Mouse (Mus musculus) neural tube, embryonic 11.5 days (tissue): ENCODE measurements around the gene Gm11627. TPM values are rescaled to one million over a fixed set of nuclear protein-coding genes. Genes with fewer than 3 reads are reported as not detected.
A peak's percentile ranks its signal among the peaks of the same experiment; 100 is the strongest.

Experiments
- ATAC-seq: fragments of 200-750 bp; cut with Nextera tagmentation; 2 replicates; pipeline ENCODE4 v1.8.0; 2017; ENCODE audit warnings: moderate number of reproducible peaks, mild to moderate bottlenecking, moderate TSS enrichment, moderate library complexity; ENCODE audit not compliant: insufficient read depth, low FRiP score, low TSS enrichment
- DNase-seq: peaks from one replicate; pipeline ENCODE4 v3.0.0-alpha.2; 2015; ENCODE audit warnings: low spot score
- H3K27ac ChIP-seq: fragments of 300-500 bp; sonication (generic); 2 replicates; pipeline ENCODE4 v1.5.1; 2014; ENCODE audit warnings: low read depth, mild to moderate bottlenecking, low read length
- H3K27me3 ChIP-seq: fragments of 300-500 bp; sonication (generic); 2 replicates; pipeline ENCODE4 v1.6.1; 2014; ENCODE audit warnings: mild to moderate bottlenecking, low read length, mixed read lengths; ENCODE audit not compliant: control insufficient read depth, insufficient read depth
- H3K36me3 ChIP-seq: fragments of 300-500 bp; sonication (generic); 2 replicates; pipeline ENCODE4 v1.6.1; 2014; ENCODE audit warnings: mild to moderate bottlenecking, low read length, moderate library complexity, mixed read lengths; ENCODE audit not compliant: control insufficient read depth, insufficient read depth
- H3K4me1 ChIP-seq: fragments of 300-500 bp; sonication (generic); 2 replicates; pipeline ENCODE4 v1.6.1; 2014; ENCODE audit warnings: low read length, mixed read lengths; ENCODE audit not compliant: control insufficient read depth, insufficient read depth
- H3K4me2 ChIP-seq: fragments of 300-500 bp; sonication (generic); 2 replicates; pipeline ENCODE4 v1.6.1; 2014; ENCODE audit warnings: low read depth, mild to moderate bottlenecking, moderate library complexity
- H3K4me3 ChIP-seq: fragments of 300-500 bp; sonication (generic); 2 replicates; pipeline ENCODE4 v1.5.1; 2014; ENCODE audit warnings: low read depth, low read length
- H3K9ac ChIP-seq: fragments of 300-500 bp; sonication (generic); 2 replicates; pipeline ENCODE4 v1.6.1; 2014; ENCODE audit warnings: mild to moderate bottlenecking, low read length
- H3K9me3 ChIP-seq: fragments of 300-500 bp; sonication (generic); 2 replicates; pipeline ENCODE4 v1.6.1; 2016; ENCODE audit warnings: low read length; ENCODE audit not compliant: control insufficient read depth
- WGBS: fragments of 180-500 bp; shearing (Covaris S2); extraction: QIAGEN DNeasy Blood & Tissue Kit; methylation state at CpG from one replicate; pipeline ENCODE4 v1.1.7; 2014; 5-methylcytosine and 5-hydroxymethylcytosine counted together
- polyA plus RNA-seq: library from polyadenylated mRNA; unstranded; fragments of >200 nt; fragmentation: Nextera tagmentation; extraction: Ambion mirVana; gene quantifications from 2 replicates; pipeline ENCODE4 v1.2.1, GENCODE M21; 2014

Gm11627 gene
- polyA plus RNA-seq = 7.1 and 9.9 TPM in 2 replicates

DNA sequence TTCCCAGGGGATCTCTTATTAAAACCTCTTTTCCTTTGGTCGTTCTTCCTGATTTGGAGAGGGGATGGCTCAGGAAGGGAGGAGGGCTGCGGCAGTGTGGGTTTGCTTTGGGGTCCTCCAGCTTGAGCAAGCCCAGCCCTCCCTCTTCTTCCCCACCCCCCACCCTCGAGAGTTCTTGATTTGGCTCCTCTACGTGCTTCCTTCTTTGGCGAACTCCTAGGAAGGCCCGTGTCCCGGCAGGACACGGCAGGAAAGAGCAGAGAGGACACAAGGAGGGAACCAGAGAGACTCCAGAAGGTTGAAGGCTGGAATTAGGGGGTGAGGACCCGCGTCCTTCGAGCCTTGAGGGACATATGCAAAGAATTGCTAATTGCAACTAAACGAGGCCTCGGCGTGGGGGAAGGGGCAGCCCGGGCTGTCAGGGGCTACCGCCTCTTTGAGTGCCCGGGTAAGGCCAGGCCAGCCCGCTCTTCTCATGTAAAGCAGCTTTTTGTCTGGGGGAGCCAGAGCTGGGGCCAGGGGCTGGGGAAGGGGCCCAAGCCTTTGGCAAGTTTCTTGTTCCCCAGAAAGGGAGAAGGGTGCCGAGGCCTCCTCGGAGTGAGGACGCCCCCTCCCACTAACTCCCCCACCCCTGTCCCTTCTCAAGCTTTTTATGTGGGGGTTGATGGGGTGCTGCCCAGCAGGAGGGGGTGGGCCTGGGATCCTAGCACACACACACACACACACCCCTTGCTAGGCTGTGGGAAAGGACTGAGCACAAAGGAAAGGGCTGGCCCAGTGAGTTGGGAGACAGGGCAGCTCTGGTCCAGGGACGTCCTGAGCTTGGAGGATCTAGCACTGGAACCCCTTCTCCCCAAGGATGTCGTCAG lies at the start of gene Gm11627:
Gm11627 (minus strand) TSS at position 297 of the 869 bp plus-strand sequence.
- peak within 1 kb of the TSS; percentile 22 for H3K4me3 ChIP-seq
- H3K4me2 ChIP-seq = peak within 1 kb of the TSS; percentile 52
- WGBS = 8% methylated on average over 23 of the region's 23 CpGs
- H3K4me1 ChIP-seq = peaks cover 35% of the 10 kb centered on the region
- H3K9me3 ChIP-seq = no peaks in the 10 kb centered on the region
- peak; percentile 82 for DNase-seq
- H3K9ac ChIP-seq = peak within 1 kb of the TSS; percentile 51
- no peaks in the 10 kb centered on the region for H3K36me3 ChIP-seq
- H3K27ac ChIP-seq = peak within 1 kb of the TSS; percentile 77
- peak; percentile 74 for ATAC-seq
- no peaks in the 10 kb centered on the region for H3K27me3 ChIP-seq

DNA sequence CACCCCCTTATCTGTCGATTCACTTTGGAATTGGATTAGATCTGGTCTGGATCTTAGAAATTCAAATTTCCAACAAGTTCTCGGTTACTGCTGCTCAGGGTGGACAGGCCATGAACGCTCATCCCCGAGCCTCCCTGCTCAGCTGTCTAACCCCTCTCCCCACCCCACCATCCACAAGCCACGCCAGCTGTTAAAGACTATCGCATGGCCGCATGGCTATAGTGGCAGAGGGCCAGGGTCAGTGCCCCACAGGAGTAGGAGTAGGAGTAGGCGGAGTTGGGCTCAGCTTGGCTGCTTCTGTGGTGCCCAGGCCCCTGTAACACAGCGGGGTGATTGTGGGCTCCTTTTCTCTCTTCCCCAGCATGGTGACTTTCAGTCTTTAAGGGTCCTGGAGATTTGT lies 49.3 kb upstream of the Gm11627 start:
- Histone ChIP-seq H3K4me3 (no peak overlapping the region), H3K4me1 (peaks cover 38% of the 10 kb centered on the region), H3K9ac (no peak overlapping the region), H3K27ac (no peak overlapping the region), H3K4me2 (no peak overlapping the region), H3K36me3 (no peaks in the 10 kb centered on the region), H3K9me3 (no peaks in the 10 kb centered on the region), H3K27me3 (no peaks in the 10 kb centered on the region)
- 51% methylated on average over 9 of the region's 9 CpGs for WGBS
- DNase-seq = no peak
- no peak for ATAC-seq

DNA sequence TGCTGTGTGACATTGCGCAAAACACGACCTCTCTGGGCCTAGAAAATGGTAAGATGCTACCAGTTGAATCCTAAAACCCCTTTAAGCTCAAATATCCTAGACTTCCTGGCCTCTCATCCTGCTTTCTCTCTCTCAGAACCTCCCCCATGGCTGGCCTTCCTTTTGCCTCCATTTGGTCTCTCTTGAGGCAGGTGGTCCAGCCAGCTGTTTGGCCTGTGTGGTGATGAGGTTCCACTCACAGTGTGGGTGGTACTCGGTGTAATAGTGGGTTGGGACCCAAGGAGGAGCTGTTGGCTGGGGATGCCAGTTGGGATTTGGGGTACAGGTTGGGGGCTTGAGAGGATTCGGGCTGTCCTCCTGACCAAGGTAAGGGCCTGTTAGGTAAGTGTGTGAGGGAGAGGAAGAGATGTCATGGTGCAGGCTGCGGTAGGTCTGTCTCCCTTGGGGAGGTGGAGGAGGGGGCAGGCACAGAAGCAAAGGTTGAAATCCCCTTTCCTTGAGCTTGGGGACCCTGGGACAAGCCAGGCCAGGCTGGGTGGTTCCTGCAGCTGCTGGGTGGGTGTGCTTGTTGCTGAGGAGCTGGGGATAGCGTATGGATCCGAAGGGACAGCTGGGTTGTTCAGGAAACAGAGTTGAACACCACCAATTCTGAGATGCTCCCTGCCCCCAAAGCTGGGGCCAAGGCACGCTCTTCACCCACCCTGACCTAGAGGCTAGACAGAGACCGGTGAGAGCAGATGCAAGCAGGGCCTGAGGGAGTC lies 48.1 kb upstream of the Gm11627 start:
- Histone ChIP-seq H3K4me2 (no peak overlapping the region), H3K9ac (no peak overlapping the region), H3K27me3 (no peaks in the 10 kb centered on the region), H3K4me1 (peaks cover 33% of the 10 kb centered on the region), H3K4me3 (no peak overlapping the region), H3K36me3 (no peaks in the 10 kb centered on the region), H3K9me3 (no peaks in the 10 kb centered on the region), H3K27ac (no peak overlapping the region)
- no peak for ATAC-seq
- 83% methylated on average over 9 of the region's 9 CpGs for WGBS
- DNase-seq = no peak

DNA sequence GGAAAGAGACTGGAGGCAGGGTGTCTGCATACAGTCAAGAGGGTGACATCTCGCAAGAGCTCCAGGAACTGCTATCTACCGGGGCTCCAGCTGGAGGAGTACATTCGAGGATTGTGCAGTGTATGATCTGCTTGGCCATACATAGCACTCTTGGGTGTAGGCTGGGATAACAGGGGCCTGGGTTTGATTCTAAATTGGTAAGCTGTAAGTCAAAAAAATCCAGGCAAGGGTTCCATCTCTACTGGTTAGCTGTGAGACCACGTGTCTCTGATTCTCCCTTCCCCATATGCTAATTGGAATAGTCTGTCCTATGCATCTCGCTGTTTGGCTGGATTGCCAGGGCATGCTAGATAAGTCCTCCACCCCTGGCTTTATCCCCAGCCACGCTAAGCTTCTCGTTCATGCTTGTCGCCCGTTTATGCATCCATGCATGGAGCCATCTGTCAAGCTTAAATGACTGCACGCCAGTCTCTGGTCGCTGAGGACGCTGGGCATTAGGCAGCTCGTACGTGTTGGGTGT lies 45.7 kb upstream of the Gm11627 start:
- Histone ChIP-seq H3K36me3 (no peaks in the 10 kb centered on the region), H3K9me3 (no peaks in the 10 kb centered on the region), H3K27ac (peak overlapping the region; percentile 78), H3K4me3 (no peak overlapping the region), H3K4me1 (peaks cover 21% of the 10 kb centered on the region), H3K9ac (peak overlapping the region; percentile 18; the same call in 1 of the 2 replicates), H3K4me2 (peak overlapping the region; percentile 1; the same call in 1 of the 2 replicates), H3K27me3 (no peaks in the 10 kb centered on the region)
- ATAC-seq (no peak), DNase-seq (peak; percentile 58)
- 38% methylated on average over 14 of the region's 14 CpGs for WGBS

- Histone ChIP-seq H3K9me3 (0 out of 2 replicates have a peak, but pooled peaks cover 3% of the 10 kb centered on the region), H3K4me2 (peak overlapping the region; percentile 20), H3K4me3 (no peak overlapping the region), H3K27me3 (no peaks in the 10 kb centered on the region), H3K27ac (peak overlapping the region; percentile 78), H3K9ac (peak overlapping the region; percentile 26), H3K36me3 (no peaks in the 10 kb centered on the region), H3K4me1 (peaks cover 21% of the 10 kb centered on the region)
- DNase-seq (peak; percentile 79), ATAC-seq (peak; percentile 41; the same call in 1 of the 2 replicates)
- WGBS = 9% methylated on average over 17 of the region's 17 CpGs
These were observed 44.9 kb upstream of the Gm11627 start for GRCm38 (mm10) chr11:102623876-102624789.

GRCm38 (mm10) chr11:102619449-102619848 lies 40.2 kb upstream of the Gm11627 start:
- DNase-seq (no peak), ATAC-seq (no peak)
- H3K4me2 ChIP-seq = no peak overlapping the region
- no peaks in the 10 kb centered on the region for H3K36me3 ChIP-seq
- H3K27me3 ChIP-seq = no peaks in the 10 kb centered on the region
- no peak overlapping the region for H3K27ac ChIP-seq
- H3K9ac ChIP-seq = no peak overlapping the region
- no peak overlapping the region for H3K4me3 ChIP-seq
- H3K9me3 ChIP-seq = 0 out of 2 replicates have a peak, but pooled peaks cover 3% of the 10 kb centered on the region
- H3K4me1 ChIP-seq = peaks cover 10% of the 10 kb centered on the region
- 68% methylated on average over 2 of the region's 2 CpGs for WGBS

DNA sequence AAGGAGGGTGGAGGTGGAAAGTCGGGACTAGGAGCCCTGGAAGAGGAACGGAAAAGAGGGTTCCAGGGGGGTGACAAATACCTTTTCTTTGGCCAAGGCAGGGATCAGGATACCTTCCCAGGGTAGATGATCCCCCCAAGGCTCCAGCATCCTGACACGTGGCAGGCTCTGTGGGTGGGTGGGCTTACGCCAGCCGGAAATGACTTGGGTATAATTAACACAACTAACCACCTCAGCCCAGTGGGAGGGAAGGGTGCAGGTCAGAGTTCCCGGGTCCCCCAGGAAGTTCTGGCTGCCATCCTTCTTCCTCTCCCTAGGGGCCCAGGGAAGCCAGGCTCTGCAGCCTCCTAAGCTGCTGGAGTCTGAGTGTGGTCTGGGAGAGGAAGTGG lies 32.0 kb upstream of the Gm11627 start:
- H3K4me3 ChIP-seq = no peak overlapping the region
- no peak for DNase-seq

More for the DNA sequence above, 32.0 kb upstream of the Gm11627 start:
- no peak overlapping the region for H3K4me2 ChIP-seq
- WGBS = 11% methylated on average over 6 of the region's 6 CpGs
- no peaks in the 10 kb centered on the region for H3K27me3 ChIP-seq
- peaks cover 33% of the 10 kb centered on the region for H3K4me1 ChIP-seq
- H3K9me3 ChIP-seq = no peaks in the 10 kb centered on the region
- no peak for ATAC-seq
- no peak overlapping the region for H3K27ac ChIP-seq
- no peak overlapping the region for H3K9ac ChIP-seq
- no peaks in the 10 kb centered on the region for H3K36me3 ChIP-seq
